Mouse (Mus musculus) bone marrow, adult 2 months (tissue): ENCODE measurements around the gene Kctd15.

Experiments used
- CTCF ChIP-seq: fragments of 200-500 bp; IDR thresholded peaks from 2 replicates; pipeline ENCODE4 v1.5.1; 2011; ENCODE audit warnings: low read length, control low read depth; ENCODE audit not compliant: control insufficient read depth, insufficient read depth
- POLR2A ChIP-seq: fragments of 200-500 bp; IDR thresholded peaks from 2 replicates; pipeline ENCODE4 v1.6.1; 2011; ENCODE audit warnings: low read depth, mild to moderate bottlenecking, control low read depth, low read length, borderline replicate concordance; ENCODE audit not compliant: control insufficient read depth

- TF ChIP-seq CTCF: no peak
- TF ChIP-seq POLR2A: no peak
These were observed 10.9 kb downstream of the Kctd15 start for GRCm38 (mm10) chr7:34645623-34646022.
